Mouse (Mus musculus) right cerebral cortex, adult 18-20 months (tissue): ENCODE measurements at regions not wholly inside any gene's neighbourhood (a gene's known extent, or its start where the extent isn't known, plus 50 kb on each side); places are given as distances from the start of the nearest gene placed in this dataset.

Experiments
- DNase-seq: peaks from one replicate; pipeline ENCODE4 v3.0.0; 2022; ENCODE audit warnings: mixed read lengths

DNA sequence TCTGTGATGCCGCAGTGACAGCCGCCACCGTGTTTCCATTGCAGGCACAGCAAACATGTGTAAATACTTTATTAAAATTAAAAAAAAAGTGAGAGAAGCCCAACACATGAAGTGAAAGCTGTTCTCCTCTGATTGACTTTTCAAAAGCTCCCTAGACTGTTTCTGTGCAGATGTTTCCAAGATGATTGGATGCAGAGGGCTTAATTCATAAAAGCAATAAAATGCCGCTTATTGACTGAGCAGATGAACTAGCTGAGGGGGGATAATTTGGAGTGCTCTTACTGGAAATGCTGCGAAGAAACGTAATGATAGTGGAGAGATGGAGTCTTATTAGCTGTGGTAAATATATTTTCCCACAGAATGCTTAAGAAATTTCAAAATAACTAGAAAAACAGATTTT lies 170.4 kb downstream of the Rnf144a start:
- no peak for DNase-seq

DNA sequence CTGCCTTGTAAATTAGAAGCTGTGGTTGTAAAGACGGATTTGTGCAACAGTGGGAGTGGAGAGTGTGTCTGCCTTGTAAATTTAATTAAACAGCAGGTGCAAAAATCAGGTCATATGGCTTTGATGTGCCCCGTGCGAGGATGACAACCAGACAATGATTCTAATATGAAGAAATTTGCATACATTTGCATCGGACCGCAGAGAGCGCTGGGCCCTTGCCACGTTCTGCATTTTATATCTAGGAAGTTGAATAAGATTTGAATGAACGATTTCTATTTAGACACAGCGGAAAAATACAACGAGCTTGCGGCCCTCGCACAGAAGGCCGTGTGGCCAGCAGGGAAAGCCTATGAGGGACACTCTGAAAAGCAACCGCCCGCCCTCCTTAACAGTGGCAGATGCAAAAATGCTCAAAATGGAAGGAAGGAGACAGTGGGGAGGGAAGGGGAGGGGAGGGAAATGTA lies 187.5 kb downstream of the Rnf144a start:
- peak; percentile 50 for DNase-seq

DNA sequence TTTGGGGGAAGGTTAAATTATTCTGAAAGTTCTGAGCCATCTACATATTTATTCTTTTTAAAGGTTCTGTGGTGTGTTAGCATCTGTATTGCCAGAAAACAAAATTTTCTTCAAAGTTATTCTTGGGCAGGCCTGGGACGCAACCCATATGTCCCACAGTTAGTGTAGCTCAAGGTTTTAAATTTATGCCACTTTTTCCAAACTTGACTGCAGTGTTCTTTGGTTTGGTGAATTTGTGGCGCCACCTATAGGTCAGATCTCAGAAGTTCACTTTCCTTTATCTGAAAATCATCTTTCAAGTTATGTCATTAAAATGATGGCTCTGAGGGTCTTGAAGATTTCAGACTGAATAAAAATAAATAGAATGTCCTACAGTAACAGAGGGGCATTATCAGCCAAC lies 188.7 kb downstream of the Rnf144a start:
- peak; percentile 50 for DNase-seq

DNA sequence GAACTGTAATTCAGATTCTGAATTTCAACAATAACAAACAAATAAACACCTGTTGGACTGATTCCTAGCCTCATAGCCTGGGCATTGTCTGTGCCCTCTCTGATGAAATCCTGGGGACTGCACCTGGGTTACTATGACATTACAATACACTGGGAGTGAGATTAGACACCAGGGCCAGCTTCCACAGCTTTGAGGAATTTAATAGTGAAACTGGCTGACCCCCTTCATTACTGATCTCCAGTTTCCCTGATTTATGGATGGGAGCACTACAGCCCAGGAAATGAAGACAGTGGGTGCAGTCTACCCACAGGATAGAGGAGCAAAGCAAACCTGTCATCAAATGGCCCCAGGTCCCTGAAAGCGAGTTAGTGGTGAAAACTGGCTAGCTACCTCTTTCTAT lies 202.6 kb downstream of the Rnf144a start:
- no peak for DNase-seq

DNA sequence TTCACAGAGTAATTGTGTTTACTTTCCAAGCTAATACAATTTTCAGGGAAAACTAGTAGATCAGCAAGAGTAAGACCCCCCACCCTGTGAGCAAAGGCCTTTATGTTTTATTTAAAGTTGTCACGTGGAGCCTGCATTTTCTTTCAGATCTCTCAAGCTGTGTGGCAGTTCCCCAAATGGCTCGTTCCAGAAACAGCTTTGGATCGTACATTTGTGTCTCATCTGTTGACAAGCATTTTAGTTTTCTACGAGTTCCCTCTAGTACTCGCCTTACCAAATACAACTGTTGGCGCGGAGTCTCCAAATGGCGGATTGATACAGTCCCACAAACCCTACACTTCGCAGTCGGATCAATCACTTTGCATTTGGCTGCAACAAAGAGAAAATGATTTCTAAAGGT lies 203.6 kb downstream of the Rnf144a start:
- DNase-seq = no peak

DNA sequence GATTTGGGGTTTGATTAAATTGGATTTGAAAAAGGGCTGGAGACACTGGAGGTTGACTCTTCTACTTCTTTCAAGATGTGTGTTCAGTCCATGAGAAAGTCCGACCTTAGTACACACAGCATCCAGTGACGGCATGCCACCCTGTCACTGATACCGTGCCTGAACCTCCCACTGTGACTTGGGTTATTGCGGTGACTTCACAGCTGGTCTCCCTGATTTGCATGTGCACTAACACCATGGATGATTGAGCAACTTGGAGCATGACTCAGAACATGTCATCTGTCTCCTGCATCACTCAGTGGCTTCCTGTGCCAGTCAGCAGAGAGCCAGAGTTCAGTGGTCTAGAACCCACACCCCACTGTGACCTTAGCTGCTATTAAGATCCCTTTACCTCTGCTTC lies 208.3 kb downstream of the Rnf144a start:
- no peak for DNase-seq

DNA sequence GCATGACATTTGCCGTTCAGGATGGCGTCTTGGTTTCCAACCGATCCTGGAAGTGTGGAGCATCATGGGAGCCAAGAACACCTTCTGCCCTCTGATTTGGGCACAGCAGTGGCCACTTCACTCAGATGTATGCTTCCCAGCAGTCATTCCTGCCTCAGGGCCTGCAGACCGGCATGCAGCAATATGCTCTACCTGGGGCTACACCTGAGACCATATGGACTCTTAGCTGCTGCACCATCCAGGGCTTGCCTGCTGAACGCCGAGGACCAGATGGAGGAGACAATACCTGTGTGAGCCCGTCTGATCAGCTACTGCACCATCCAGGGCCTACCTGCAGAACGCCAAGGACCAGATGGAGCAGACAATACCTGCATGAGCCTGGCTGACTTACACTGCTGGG lies 209.0 kb downstream of the Rnf144a start:
- DNase-seq = no peak

DNA sequence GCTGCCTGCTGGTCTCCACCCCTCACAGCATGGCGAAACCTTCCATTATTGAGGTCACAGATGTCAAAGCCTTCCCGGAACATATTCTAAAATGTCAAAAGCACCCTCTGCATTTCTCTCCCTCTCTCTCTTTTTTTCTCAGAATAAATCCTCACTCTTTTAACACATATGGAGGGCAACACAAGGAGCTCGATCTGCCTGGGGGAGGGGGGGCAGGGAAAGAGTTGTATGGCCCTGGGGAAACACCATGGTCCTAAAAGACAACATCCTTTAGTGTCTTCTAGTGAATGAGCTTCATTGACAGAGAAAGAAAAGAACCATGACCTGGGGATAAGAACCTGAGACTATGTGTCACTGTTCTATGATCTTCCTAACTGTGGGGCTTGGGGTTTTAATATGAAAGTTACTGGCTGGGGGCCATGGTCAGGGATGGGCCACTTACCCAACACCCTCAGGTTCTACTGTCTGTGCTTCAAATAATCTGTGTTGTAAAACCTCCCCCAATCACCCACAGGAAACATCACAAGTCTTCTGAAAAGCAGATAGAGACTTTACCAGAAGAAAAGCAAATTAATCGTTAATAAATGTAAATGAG lies 223.0 kb downstream of the Rnf144a start:
- no peak for DNase-seq

DNA sequence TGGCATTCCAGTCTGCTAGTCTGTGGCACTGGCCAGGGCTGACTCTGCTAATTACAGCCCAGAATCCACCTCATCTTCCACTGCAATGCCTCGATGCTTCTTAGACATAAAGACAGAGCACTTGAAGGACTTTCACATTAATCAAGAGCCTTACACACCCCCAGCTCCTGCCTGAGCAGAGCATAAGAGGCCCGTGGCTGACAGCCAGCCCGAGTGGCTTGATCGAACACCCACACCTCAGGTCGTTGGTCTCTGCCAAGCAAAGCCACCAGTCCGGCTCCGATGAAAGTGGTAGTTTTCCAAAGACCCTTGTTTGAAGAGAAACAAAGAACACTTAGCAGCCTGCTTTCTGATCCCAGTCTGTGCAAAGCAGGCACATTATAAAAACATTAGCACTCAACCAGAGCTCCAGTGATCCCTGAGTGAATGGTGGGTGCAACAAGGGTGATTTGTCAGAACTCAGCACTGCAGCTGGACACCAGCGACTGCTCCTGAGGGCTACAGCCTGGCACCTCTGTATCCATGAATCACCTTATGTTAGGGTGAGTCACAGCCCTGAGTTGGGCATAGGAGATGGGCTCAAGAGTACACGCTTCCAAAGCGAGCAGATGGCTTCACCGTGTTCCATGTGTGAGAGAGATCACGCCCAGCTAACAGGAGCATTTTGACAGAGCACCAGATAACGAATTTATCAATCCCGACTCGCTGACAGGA lies 223.6 kb downstream of the Rnf144a start:
- peak; percentile 33 for DNase-seq

DNA sequence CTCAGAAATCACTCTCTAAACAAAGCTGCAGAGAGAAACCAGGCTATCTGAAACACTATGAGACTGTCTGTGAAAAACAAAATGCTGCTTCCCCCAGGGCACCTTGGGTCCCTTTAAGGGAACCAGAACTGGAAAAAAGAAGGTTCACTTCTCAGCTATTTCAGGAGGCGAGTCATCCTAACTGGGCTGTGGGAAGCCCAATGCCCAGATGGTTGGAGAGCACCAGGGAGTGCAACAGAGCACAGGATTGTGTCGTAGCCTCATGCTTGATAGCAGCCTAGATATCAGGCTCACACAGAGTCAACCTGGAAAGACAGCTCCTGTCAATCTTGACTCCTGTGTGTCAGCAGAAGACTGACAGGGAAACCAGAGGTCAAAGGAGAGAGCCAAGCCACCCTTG lies 226.1 kb downstream of the Rnf144a start:
- DNase-seq = no peak

DNA sequence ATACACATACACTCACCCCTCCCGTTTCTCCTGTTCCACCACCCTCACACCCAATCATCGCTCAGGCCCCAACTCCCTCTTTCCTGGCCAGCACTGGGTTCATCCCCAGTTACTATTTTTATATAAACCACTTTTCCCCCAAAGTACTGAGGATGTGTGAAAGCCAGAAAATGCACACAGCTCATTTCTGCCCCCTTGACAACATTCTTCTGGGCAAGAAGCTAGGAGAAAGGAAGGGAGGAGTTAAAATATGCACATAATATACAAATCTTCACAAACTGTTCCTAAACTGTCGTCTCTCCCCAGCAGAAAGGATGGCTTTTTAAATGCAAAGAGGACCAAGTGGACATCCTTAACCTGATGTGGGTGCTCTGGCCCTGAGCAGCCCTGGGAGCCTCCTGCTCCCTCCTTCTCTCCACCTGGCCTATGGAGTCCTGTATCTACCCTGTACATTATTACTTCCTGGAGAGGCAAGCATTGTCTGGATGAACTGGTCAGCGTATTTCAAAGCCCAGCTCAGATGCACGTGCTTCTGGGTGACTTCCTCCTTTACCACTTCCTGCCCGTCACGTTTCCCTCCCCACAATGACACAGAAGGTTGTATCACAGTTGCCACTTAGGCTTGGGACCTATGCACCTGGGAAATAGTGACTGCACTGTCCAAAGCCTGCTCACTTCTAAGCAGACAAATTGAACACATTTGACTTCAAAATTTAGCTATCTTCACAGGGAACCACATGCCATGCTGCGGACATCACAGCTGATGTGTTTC lies 227.8 kb downstream of the Rnf144a start:
- DNase-seq = peak; percentile 12

DNA sequence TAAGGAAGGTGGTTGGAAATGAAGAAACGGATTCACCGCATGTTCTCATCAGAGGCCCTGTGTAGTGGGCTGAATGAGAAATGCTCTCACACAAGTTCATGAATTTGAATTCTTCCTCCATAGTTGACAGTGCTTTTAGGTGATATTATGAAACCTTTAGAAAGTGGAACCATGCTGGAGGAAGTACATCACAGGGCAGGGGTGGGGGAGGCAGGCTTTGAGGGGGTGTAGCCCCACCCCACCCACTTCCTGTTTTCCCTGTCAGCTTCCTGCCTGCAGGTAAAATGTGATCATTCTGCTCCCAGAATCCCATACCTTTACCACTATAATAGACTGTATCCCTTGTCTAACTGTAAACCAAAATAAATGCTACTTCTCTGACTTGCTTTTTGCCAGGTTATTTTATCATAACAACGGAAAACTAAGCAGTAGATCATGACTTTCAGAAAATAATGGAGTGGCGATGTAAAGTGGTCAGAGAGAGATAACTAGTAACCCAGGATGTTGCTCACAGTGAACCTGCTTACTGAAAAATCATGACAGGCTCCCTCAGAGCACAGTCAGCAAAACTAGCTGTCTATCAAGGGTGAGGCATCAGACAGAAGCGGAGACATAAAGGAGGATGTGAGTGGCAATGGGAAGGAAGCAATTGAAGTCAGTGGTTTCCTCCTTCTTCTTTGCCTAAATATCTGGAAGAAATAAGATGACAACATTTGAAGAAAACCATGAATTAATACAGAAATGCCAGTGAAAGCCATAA lies 230.2 kb downstream of the Rnf144a start:
- no peak for DNase-seq

DNA sequence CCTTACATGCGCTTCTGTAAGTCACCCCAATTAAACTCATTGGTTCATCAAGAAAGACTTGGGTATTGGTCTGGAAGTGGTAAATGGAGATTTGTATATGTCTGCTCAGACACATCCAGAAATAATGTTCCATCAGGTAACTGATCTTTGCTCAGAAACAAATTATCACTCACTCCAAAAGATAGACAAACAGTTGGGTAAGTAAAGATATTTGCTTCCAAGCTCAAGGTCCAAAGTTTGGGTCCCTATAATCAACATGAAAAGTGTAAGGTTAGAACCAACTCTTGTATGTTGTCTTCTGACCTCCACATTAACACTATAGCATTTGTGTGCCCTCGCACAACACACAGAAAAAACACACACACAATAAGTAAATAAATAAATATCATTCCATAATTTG lies 232.0 kb downstream of the Rnf144a start:
- no peak for DNase-seq

DNA sequence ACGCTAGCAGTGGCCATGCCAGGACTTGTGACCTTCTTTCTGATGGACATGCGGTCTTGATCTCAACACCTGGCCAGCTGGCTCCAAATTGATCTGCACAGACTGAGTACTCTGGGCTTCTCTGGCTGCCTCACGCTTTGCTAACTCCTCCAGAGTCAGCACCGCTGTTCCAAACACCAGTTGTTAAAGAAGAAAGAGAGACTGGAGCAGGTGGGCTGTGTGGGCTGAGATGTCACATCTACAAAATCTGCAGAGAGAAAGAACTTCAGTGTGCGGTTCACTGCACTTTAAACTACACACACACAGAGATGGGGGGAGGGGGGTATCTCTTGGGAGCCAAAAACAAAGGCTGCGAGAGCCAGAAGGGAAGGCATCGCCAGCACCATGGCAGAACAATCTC lies 234.2 kb downstream of the Rnf144a start:
- DNase-seq = peak; percentile 67

DNA sequence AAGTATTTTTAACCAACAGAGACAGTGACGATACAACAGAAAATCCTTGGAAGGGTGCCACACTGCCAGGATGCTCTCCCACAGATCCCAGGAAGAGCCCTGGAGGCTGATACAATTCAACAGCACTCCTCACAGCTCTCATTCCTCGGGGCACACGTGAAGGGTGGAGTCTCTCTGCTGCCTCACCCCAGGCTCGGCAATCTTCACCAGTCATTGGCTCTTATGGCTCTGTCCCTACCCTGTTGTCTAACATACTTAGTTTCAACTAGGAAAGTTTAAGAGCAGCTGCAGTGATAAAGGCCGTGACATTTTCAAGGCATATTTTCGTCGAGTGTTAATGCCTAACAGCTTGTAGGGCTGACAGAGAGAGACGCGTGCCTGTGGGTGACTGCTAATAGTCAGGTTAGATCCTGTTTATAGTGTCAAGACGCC lies 238.8 kb downstream of the Rnf144a start:
- DNase-seq = peak; percentile 65

DNA sequence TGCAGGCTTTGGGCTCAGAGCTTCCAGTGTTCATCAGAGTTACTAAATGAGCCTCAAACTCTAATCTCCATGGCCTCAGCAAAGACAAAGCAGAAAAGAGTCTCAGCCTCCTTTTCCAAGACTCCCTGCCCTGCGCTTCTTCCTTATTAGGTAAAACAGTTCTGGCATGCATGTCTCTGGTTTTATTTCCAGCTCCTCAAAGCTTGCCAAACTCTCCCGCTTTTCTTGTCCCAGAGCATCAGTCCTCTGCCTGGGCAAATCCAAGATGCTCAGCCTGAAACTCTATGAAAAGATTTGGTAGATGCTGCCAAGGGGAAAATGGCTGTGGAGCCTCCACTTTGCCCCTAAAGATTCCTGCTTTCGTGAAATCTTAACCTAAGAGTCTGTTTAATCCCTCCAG lies 251.6 kb downstream of the Rnf144a start:
- peak; percentile 50 for DNase-seq

DNA sequence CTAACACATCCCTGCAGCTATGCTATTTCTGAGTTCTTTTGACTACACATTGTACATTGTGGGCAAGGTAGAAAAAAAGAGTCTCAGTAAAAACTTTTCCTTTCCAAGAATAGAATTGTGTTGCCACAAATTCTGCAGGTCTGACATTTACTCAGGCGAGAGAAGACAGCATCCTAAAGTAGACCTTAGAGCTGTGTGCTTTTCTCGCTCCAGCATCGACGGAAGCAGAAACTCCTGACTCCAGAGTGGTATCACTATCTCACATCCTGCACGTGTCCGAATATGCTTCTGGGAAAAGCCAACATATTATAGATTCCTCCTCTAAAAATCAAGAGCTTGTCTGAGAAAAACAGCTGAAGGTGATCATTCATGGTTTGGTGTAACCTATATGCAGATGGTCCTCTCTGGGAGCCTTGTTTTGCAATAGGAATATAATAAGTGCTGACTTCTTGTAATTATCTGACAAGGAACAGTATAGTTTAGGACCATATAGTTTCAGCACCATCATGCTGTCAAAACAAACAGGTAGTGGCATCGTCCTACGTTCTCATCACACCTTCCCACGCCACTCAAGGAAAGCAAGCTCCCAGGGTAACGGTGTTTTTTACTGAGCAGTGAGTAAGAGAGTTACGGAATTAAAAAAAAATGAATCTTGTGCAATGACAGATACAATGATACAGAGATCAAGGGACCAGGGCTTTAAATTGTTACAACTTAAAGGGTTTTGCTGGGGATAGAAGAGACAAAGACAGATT lies 254.0 kb downstream of the Rnf144a start:
- peak; percentile 37 for DNase-seq

DNA sequence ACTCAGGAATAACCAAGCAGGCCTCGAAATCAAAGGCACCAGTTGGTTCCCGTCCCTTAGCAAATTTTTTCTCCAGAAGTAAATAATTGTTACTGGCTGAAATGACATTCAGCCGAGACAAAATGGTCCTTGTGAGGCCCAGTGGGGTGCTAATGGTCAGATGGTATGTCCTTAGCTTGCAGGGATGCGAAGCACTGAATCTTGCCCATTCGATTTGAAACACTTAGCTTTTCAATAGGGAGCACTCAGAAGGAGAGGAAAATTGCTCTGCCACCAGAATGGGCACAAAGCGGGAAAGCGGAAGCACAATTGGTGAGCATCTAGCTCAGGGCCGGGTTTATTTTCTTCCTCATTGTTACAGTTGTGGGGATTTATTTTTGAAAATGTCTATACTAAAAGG lies 262.1 kb downstream of the Rnf144a start:
- no peak for DNase-seq

DNA sequence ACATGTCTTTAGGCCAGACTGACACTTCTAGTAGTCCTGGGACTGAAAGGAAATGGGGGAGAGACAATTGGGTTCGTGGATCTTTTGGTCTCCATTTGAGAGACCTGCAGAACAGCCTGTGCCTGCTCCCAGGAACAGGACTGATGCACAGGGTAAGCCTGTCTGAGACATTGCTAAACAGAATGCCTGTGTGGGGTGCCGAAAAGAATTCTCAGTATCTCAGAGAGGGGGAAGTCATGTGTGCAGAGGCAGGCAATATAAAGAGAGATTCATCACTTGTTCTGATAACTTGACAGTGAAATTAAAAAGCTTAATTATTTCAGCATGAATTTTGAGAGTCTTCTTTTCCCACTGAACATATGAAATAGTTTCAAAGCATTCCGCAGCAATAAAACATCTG lies 268.7 kb downstream of the Rnf144a start:
- no peak for DNase-seq

DNA sequence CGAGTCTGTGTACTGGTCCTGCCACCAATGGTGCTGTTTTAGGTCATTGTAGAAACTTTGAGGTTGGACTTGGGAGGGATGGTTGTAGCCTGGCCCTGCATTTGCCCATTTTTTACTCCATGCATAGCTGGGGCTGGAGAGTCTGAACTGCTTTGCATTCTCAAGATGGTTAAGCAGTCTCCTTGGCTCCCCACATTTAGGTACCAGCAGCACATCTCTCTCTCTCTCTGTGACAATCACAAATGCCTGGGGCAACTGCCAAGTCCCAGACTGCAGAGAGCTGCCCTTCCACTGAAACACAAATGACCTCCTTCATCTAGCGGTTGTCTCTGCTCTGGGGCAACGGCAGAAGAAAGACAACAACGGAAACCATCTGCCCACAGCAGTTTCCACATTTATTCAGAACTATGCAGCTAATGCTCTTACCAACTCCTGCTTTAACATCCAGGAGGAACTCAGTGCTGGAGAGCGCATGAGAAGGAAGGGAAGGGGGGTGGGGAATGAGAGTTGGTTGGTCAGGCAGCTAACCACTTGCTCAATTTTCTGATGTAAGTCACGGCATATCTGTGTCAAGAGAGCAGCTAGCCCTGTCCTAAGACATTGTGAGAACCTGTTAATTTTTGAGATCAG lies 269.9 kb downstream of the Rnf144a start:
- DNase-seq = no peak

DNA sequence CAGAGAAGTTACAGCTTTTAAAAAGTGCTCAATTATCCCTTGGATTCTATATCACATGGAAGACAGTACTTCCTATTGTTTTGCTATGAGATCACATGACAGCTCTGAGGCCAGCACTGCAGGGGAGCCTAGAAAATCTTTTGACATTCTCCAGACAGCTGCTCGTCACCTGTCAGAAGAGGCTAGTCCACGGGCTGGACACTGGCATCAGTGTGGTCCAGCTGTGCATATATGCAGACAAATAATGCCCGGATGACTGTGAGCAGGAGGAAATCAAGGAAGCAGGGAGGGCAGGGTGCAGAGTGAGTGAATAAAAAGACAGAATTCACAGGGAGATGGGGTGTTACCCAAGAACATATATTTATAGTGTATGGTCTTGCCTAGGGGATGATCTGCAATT lies 270.4 kb downstream of the Rnf144a start:
- no peak for DNase-seq

DNA sequence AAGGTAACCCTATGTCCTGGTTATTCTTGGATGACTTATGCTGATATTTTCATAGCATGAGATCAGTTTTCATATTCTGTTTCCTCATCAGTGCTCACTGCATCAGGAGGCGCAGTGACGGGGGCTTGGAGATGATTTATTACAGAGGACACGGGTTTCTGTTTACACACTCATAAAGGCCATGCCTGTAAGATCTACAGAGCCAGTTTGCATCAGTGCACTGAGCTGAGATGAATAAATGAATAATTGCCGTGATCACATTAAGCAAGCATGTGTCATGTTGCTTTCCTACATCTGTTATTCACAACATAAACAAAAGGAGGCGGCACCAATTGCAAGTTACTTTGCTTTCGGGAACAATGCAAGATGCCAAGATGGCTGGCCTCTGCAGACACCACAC lies 271.6 kb downstream of the Rnf144a start:
- no peak for DNase-seq
